10 mouse cellular contexts compared by ENCODE assay signal in the genomic region with DNA sequence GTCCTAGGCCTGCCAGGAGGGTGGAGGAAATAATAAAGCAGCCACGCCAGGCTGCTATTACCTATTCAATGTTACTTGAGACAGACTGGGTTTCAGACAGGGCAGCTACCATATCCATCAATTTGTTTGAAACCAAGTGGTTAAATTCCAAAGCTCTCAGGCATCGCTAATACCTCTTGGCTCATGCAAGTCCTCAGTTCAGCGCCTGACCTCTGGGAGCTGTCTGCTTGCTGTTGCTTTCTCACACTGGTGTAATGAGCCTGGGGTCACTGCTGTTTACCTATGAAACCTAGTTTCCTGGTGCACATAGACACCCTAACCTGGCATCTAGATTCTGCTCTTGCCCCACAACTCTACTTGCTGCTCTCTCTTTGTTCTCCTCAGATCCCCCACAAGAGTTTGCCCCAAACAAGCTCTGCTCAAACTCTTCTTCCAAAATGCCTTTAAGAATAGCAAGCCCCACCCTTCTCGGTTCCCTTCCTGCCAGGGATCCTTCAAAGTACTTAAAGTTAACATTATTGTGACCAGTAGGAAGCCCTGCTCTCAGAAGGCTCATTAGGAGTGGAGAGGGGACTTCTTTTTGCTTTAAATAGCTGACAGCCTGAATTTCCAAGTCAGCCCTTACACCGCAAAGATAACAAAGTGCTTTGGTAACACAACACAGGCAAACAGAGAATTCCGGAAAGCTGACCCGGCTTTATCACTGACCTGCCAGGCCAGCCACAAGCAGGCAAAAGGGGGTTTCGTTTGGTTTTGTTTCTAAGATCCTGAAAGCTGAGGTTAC.
DNase-seq lines count a peak whose midpoint lies in the region; ATAC-seq and TF ChIP-seq lines count a peak whose summit lies in the region.
"Had no signal": no experiment of that assay in that cellular context is flagged by ENCODE, and none has a peak within 500 bp of the region (broad histone marks: within the 10 kb centered on the region; RNA-seq: fewer than 3 reads in every experiment).

No protein-coding gene starts in this region.

- ATAC-seq in heart, postnatal 0 days (ENCODE audit: insufficient read depth, low read depth) = peak; percentile 75
- ATAC-seq in liver, embryonic 14.5 days (ENCODE audit: insufficient read depth) = no peak
- ATAC-seq in cerebellum, adult (ENCODE audit: insufficient number of reproducible peaks, low FRiP score, low TSS enrichment) = no peak
- ATAC-seq in granulocyte monocyte progenitor cell, adult 5-6 weeks (replicated peaks; ENCODE audit: poor library complexity, severe bottlenecking) = no peak
- ATAC-seq: intestine, embryonic 15.5 days had no signal

- intact Hi-C loops in heart, postnatal 25 days (cut with DNase I) = loop anchor here (5.0 kb wide), 2 partner anchors 37 to 67 kb away; no protein-coding TSS in a partner anchor

- peak overlapping the region; percentile 26 for H3K4me2 ChIP-seq in heart, postnatal 0 days (ENCODE audit: low read depth, low read length)
- H3K4me2 ChIP-seq in liver, embryonic 14.5 days (ENCODE audit: low read depth) = peak overlapping the region; percentile 6; the same call in 1 of the 2 replicates
- H3K4me2 ChIP-seq: embryonic facial prominence, embryonic 15.5 days; intestine, embryonic 15.5 days had no signal

- peaks cover 24% of the 10 kb centered on the region for H3K4me1 ChIP-seq in heart, postnatal 0 days (ENCODE audit: control insufficient read depth, insufficient read depth)
- H3K4me1 ChIP-seq in liver, embryonic 14.5 days (replicated peaks; ENCODE audit: control insufficient read depth in 2 of 2, insufficient read depth in 2 of 2, low read length in 1 of 2) = peaks cover 0 to 15% of the 10 kb centered on the region in 2 experiments; a peak in 3 of 4 replicates
- H3K4me1 ChIP-seq: embryonic facial prominence, embryonic 15.5 days had no signal

- no peak overlapping the region; the same call in 1 of the 2 replicates for H3K4me3 ChIP-seq in heart, postnatal 0 days (ENCODE audit: low read depth, low read length)
- H3K4me3 ChIP-seq in liver, embryonic 14.5 days (ENCODE audit: insufficient read depth in 1 of 2, low read depth in 2 of 2, low read length in 2 of 2) = no peak overlapping the region
- H3K4me3 ChIP-seq: embryonic facial prominence, embryonic 15.5 days; intestine, embryonic 15.5 days had no signal

- no peaks in the 10 kb centered on the region for H3K27me3 ChIP-seq in heart, postnatal 0 days (ENCODE audit: control insufficient read depth, insufficient read depth, low read length)
- H3K27me3 ChIP-seq in liver, embryonic 14.5 days (ENCODE audit: control insufficient read depth, insufficient read depth, low read length) = no peaks in the 10 kb centered on the region
- H3K27me3 ChIP-seq: embryonic facial prominence, embryonic 15.5 days; intestine, embryonic 15.5 days had no signal

- DNase-seq in heart, adult 11 months = peak; percentile 92
- no peak for DNase-seq in heart, postnatal 25 days (ENCODE audit: low spot score)
- DNase-seq in embryo, embryonic 10 days (ENCODE audit: low spot score) = peak; percentile 59
- DNase-seq in heart, postnatal 0 days (ENCODE audit: low spot score) = peak; percentile 79
- peak in 1 of 3 experiments; percentile 10 for DNase-seq in liver, embryonic 14.5 days (ENCODE audit: low read depth in 3 of 3, low spot score in 3 of 3)
- no peak for DNase-seq in gastrocnemius, adult 18-20 months (ENCODE audit: low spot score)

- no peak overlapping the region for H3K9ac ChIP-seq in heart, postnatal 0 days (replicated peaks; ENCODE audit: low read depth, low read length)
- H3K9ac ChIP-seq in liver, embryonic 14.5 days (replicated peaks) = no peak overlapping the region
- H3K9ac ChIP-seq: embryonic facial prominence, embryonic 15.5 days; intestine, embryonic 15.5 days had no signal

- TF ChIP-seq CTCF in heart, postnatal 0 days (IDR thresholded peaks at IDR 0.05; ENCODE audit: low read depth) = no peak
- no peak for TF ChIP-seq CTCF in liver, embryonic 14.5 days (IDR thresholded peaks at IDR 0.05; ENCODE audit: low read depth)

- H3K27ac ChIP-seq in heart, postnatal 0 days (ENCODE audit: low read depth) = peak overlapping the region; percentile 52
- H3K27ac ChIP-seq in liver, embryonic 14.5 days = no peak overlapping the region
- H3K27ac ChIP-seq: embryonic facial prominence, embryonic 15.5 days; intestine, embryonic 15.5 days had no signal

- H3K9me3 ChIP-seq in heart, postnatal 0 days (replicated peaks; ENCODE audit: control insufficient read depth, low read length) = no peaks in the 10 kb centered on the region
- no peaks in the 10 kb centered on the region for H3K9me3 ChIP-seq in liver, embryonic 14.5 days (ENCODE audit: control insufficient read depth, low read length)
- H3K9me3 ChIP-seq: embryonic facial prominence, embryonic 15.5 days; intestine, embryonic 15.5 days had no signal

- WGBS in heart, postnatal 0 days = 15% methylated on average over 8 of the region's 8 CpGs
- 20% methylated on average over 8 of the region's 8 CpGs for WGBS in liver, embryonic 14.5 days (ENCODE audit: insufficient replicate concordance)

- H3K36me3 ChIP-seq in heart, postnatal 0 days (replicated peaks; ENCODE audit: control insufficient read depth, insufficient read depth, low read length) = no peaks in the 10 kb centered on the region
- H3K36me3 ChIP-seq in liver, embryonic 14.5 days (replicated peaks; ENCODE audit: control insufficient read depth, insufficient read depth, low read depth) = no peaks in the 10 kb centered on the region
- H3K36me3 ChIP-seq: embryonic facial prominence, embryonic 15.5 days; intestine, embryonic 15.5 days had no signal

- no peak for TF ChIP-seq EP300 in heart, postnatal 0 days (IDR thresholded peaks at IDR 0.05; ENCODE audit: low read depth)
- no peak for TF ChIP-seq EP300 in liver, embryonic 14.5 days (IDR thresholded peaks at IDR 0.05; ENCODE audit: low read depth)

Comparison
In these comparisons a context has a peak if more than half of its experiments do, and no peak if none do; other contexts are left out.
1. DNase-seq: peak in heart, adult 11 months (single experiment), embryo, embryonic 10 days (single experiment) and heart, postnatal 0 days (single experiment); none in heart, postnatal 25 days (single experiment) and gastrocnemius, adult 18-20 months (single experiment).